26 mouse cellular contexts compared by ENCODE assay signal in genomic region chr16:21806892-21807291, GRCm38 (mm10). TPM values are rescaled to one million over a fixed set of nuclear protein-coding genes. Genes with fewer than 3 reads are reported as not detected.
A peak's percentile ranks its signal among the peaks of the same experiment; 100 is the strongest.
DNase-seq lines count a peak whose midpoint lies in the region; ATAC-seq and TF ChIP-seq lines count a peak whose summit lies in the region.
"Had no signal": no experiment of that assay in that cellular context is flagged by ENCODE, and none has a peak within 500 bp of the region (broad histone marks: within the 10 kb centered on the region; RNA-seq: fewer than 3 reads in every experiment).

No protein-coding gene starts in this region.

- WGBS in heart, adult 2 months = 24% methylated on average over 1 of the region's 1 CpGs
- WGBS in midbrain, embryonic 16.5 days = 94% methylated on average over 1 of the region's 1 CpGs

- H3K36me3 ChIP-seq in heart, adult 2 months (ENCODE audit: control insufficient read depth, insufficient read depth, low read length) = no peaks in the 10 kb centered on the region
- peaks cover 73% of the 10 kb centered on the region for H3K36me3 ChIP-seq in megakaryocyte, embryonic 14.5 days (replicated peaks; ENCODE audit: low read length)
- H3K36me3 ChIP-seq in ES-Bruce4 (ENCODE audit: control insufficient read depth, insufficient read depth, low read length, poor library complexity, severe bottlenecking) = peaks cover 2% of the 10 kb centered on the region
- H3K36me3 ChIP-seq in midbrain, embryonic 16.5 days (ENCODE audit: control insufficient read depth, insufficient read depth, low read length) = peaks cover 21% of the 10 kb centered on the region

- DNase-seq in heart, adult 11 months = peak; percentile 87
- DNase-seq in heart, adult 2 months = no peak
- peak; percentile 50 for DNase-seq in fat pad, adult 2 months (ENCODE audit: extremely low read depth, low read depth, low spot score)
- DNase-seq: adrenal gland, adult 8-10 months; adrenal gland, postnatal 14 days; adrenal gland, postnatal 36 days; B cell, adult 2 months; cerebellum, adult 11-12 months; cerebellum, adult 2 months; cerebellum, adult 9-10 months; cerebellum, postnatal 10 days; cerebellum, postnatal 25 days; forebrain, postnatal 0 days had no signal

- no peak for TF ChIP-seq EP300 in heart, adult 2 months (IDR thresholded peaks at IDR 0.05; ENCODE audit: insufficient read depth, low read depth, low read length)
- no peak for TF ChIP-seq EP300 in ES-Bruce4 (IDR thresholded peaks at IDR 0.05; ENCODE audit: insufficient read depth, low read depth, low read length)

- no peaks in the 10 kb centered on the region for H3K4me1 ChIP-seq in heart, adult 2 months (ENCODE audit: control insufficient read depth, insufficient read depth, low read length)
- 0 out of 2 replicates have a peak, but pooled peaks cover 7% of the 10 kb centered on the region for H3K4me1 ChIP-seq in megakaryocyte, embryonic 14.5 days
- H3K4me1 ChIP-seq in ES-Bruce4 (ENCODE audit: control insufficient read depth, insufficient read depth, low read length) = peaks cover 3% of the 10 kb centered on the region
- no peaks in the 10 kb centered on the region for H3K4me1 ChIP-seq in midbrain, embryonic 16.5 days (ENCODE audit: control insufficient read depth, insufficient read depth, low read length)
- H3K4me1 ChIP-seq: embryonic facial prominence, embryonic 10.5 days; embryonic facial prominence, embryonic 12.5 days; forebrain, embryonic 10.5 days; forebrain, embryonic 12.5 days; forebrain, embryonic 15.5 days had no signal

- ATAC-seq in megakaryocyte, adult 5-6 weeks (ENCODE audit: poor library complexity, severe bottlenecking) = no peak
- no peak for ATAC-seq in midbrain, embryonic 16.5 days
- ATAC-seq: activated CD4-positive, CD25-positive, alpha-beta regulatory T cell, adult 4 months; CD4-positive, CD25-positive, alpha-beta regulatory T cell, adult 4 months; forebrain, embryonic 15.5 days; forebrain, postnatal 0 days; Patski had no signal

- H3K4me3 ChIP-seq in heart, adult 2 months = no peak overlapping the region
- H3K4me3 ChIP-seq in megakaryocyte, embryonic 14.5 days (replicated peaks) = peak overlapping the region; percentile 42
- H3K4me3 ChIP-seq in ES-Bruce4 (ENCODE audit: low read depth, low read length) = no peak overlapping the region
- no peak overlapping the region for H3K4me3 ChIP-seq in midbrain, embryonic 16.5 days (ENCODE audit: low read depth, low read length)
- H3K4me3 ChIP-seq: embryonic facial prominence, embryonic 10.5 days; embryonic facial prominence, embryonic 12.5 days; forebrain, embryonic 10.5 days; forebrain, embryonic 12.5 days; forebrain, embryonic 15.5 days had no signal

- no peaks in the 10 kb centered on the region for H3K27me3 ChIP-seq in heart, adult 2 months (ENCODE audit: control insufficient read depth, insufficient read depth, low read length)
- H3K27me3 ChIP-seq in megakaryocyte, embryonic 14.5 days (replicated peaks) = no peaks in the 10 kb centered on the region
- H3K27me3 ChIP-seq in ES-Bruce4 (ENCODE audit: control insufficient read depth, insufficient read depth, low read length, poor library complexity, severe bottlenecking) = no peaks in the 10 kb centered on the region
- no peaks in the 10 kb centered on the region for H3K27me3 ChIP-seq in midbrain, embryonic 16.5 days (ENCODE audit: control insufficient read depth, insufficient read depth, low read depth, low read length)
- H3K27me3 ChIP-seq: CH12.LX; embryonic facial prominence, embryonic 12.5 days; forebrain, embryonic 12.5 days; forebrain, embryonic 15.5 days; Patski had no signal

- H3K9me3 ChIP-seq in megakaryocyte, embryonic 14.5 days = peaks cover 23% of the 10 kb centered on the region
- peaks cover 13% of the 10 kb centered on the region for H3K9me3 ChIP-seq in ES-Bruce4 (replicated peaks; ENCODE audit: control insufficient read depth, insufficient read depth, low read length, poor library complexity, severe bottlenecking)
- no peaks in the 10 kb centered on the region for H3K9me3 ChIP-seq in midbrain, embryonic 16.5 days (replicated peaks; ENCODE audit: control insufficient read depth, low read length, poor library complexity, severe bottlenecking)
- H3K9me3 ChIP-seq: embryonic facial prominence, embryonic 10.5 days; embryonic facial prominence, embryonic 12.5 days; forebrain, embryonic 10.5 days; forebrain, embryonic 12.5 days; forebrain, embryonic 15.5 days had no signal

- H3K9ac ChIP-seq in heart, adult 2 months (ENCODE audit: low read depth, low read length) = no peak overlapping the region
- no peak overlapping the region for H3K9ac ChIP-seq in ES-Bruce4 (ENCODE audit: low read depth, poor library complexity, severe bottlenecking)
- H3K9ac ChIP-seq in midbrain, embryonic 16.5 days (ENCODE audit: low read depth, low read length) = no peak overlapping the region
- H3K9ac ChIP-seq: embryonic facial prominence, embryonic 12.5 days; forebrain, embryonic 12.5 days; forebrain, embryonic 15.5 days; forebrain, postnatal 0 days had no signal

- no peak for TF ChIP-seq POLR2A in heart, adult 2 months (IDR thresholded peaks at IDR 0.05; ENCODE audit: insufficient read depth, low read depth, low read length)
- no peak for TF ChIP-seq POLR2A in ES-Bruce4 (IDR thresholded peaks at IDR 0.05; ENCODE audit: insufficient read depth, low read length)

- H3K79me2 ChIP-seq in heart, adult 2 months (replicated peaks; ENCODE audit: control insufficient read depth, insufficient read depth, low read length) = no peaks in the 10 kb centered on the region

- intact Hi-C loops in heart, adult 2 months (cut with DNase I) = no loop called here

- no peak overlapping the region for H3K4me2 ChIP-seq in midbrain, embryonic 16.5 days (ENCODE audit: low read length)
- H3K4me2 ChIP-seq: embryonic facial prominence, embryonic 12.5 days; forebrain, embryonic 12.5 days; forebrain, embryonic 15.5 days had no signal

- H3K27ac ChIP-seq in heart, adult 2 months = no peak overlapping the region
- peak overlapping the region; percentile 88 for H3K27ac ChIP-seq in ES-Bruce4 (ENCODE audit: insufficient read depth, low read length)
- no peak overlapping the region for H3K27ac ChIP-seq in midbrain, embryonic 16.5 days (ENCODE audit: low read length)
- H3K27ac ChIP-seq: embryonic facial prominence, embryonic 10.5 days; embryonic facial prominence, embryonic 12.5 days; forebrain, embryonic 10.5 days; forebrain, embryonic 12.5 days; forebrain, embryonic 15.5 days had no signal

- no peak for TF ChIP-seq CTCF in heart, adult 2 months (IDR thresholded peaks at IDR 0.05)
- no peak for TF ChIP-seq CTCF in ES-Bruce4 (IDR thresholded peaks at IDR 0.05; ENCODE audit: low read depth, low read length)

RNA-seq across cellular contexts. Expression of gene Map3k13, which starts 12.7 kb away (rescaled TPM):
- under 1 TPM; 0.96 to 0.97 TPM for total RNA-seq in heart, adult 2 months (2021)
- polyA plus RNA-seq in heart, adult 2 months (2012; rRNA removed) = 0.62 and 1.1 TPM in 2 replicates
- 0.03 TPM in 1 of 2 replicates, not detected in the other for polyA plus RNA-seq in megakaryocyte, embryonic 14.5 days (2012; ENCODE audit: insufficient read depth, low replicate concordance)
- 0.04 TPM in 1 of 2 replicates, not detected in the other for total RNA-seq in megakaryocyte, adult 5-6 weeks (2015)
- 0.08 TPM in 1 of 2 replicates, not detected in the other for total RNA-seq in megakaryocyte, adult 5-6 weeks (2017)
- polyA plus RNA-seq in ES-Bruce4 (2011; ENCODE audit: insufficient read depth, insufficient read length, low read depth, missing spikeins) = 2.1 and 2.3 TPM in 2 replicates
- polyA plus RNA-seq in midbrain, embryonic 16.5 days (2015; fragmentation: Nextera tagmentation; extraction: Ambion mirVana) = 6.4 TPM in 2 replicates

RNA-seq across cellular contexts. Expression of gene Ehhadh, which starts 19.3 kb away (rescaled TPM):
- total RNA-seq in heart, adult 2 months (2021) = 10 to 100 TPM; 13.6 to 16.9 TPM
- polyA plus RNA-seq in heart, adult 2 months (2012; rRNA removed) = 6.6 and 10.7 TPM in 2 replicates
- 0.30 TPM in 1 of 2 replicates, not detected in the other for polyA plus RNA-seq in megakaryocyte, embryonic 14.5 days (2012; ENCODE audit: insufficient read depth, low replicate concordance)
- total RNA-seq in megakaryocyte, adult 5-6 weeks (2015) = 1.3 TPM in 2 replicates
- total RNA-seq in megakaryocyte, adult 5-6 weeks (2017) = 0.81 and 1.6 TPM in 2 replicates
- polyA plus RNA-seq in ES-Bruce4 (2011; ENCODE audit: insufficient read depth, insufficient read length, low read depth, missing spikeins) = 3.1 and 3.9 TPM in 2 replicates
- 1.8 and 1.9 TPM in 2 replicates for polyA plus RNA-seq in midbrain, embryonic 16.5 days (2015; fragmentation: Nextera tagmentation; extraction: Ambion mirVana)

Comparison
In these comparisons a context has a peak if more than half of its experiments do, and no peak if none do; other contexts are left out.
1. DNase-seq: peak in heart, adult 11 months (single experiment) and fat pad, adult 2 months (single experiment); none in heart, adult 2 months (0 of 2).